In the genomic region with DNA sequence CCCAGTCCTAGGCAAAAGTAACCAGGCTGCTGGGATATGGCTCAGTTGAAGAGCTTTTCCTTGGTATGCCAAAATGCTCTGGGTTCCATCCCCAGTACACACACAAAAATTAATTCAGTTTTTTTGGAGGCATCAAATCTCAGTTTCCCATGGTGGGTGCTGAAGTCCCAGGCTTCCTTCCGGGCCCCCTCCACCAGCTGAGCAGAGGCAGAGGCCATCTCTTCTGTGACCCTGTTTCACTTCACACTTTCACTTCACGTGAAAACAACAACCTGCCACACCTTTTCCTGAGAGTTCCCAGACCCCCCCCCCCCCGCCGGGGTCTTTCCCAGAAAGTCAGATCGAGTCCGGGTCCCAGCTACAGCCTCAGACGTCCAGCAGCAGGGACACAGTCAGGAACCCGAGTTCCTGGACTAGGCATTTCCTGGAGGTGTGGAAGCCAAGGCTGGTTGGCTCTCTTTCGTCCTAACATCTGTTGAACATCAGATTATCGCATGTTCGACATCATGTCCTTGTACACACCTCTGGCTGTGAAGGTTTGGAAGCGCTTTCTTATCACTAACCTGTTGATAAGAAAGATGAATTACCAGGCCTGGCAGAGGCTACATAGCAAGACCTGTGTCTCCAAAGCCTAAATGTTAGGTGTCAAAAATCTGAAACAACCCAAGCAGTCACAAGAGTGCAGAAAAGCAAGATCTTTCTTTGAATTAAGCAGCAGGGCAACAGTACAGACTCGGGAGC, we compare ENCODE assay signal across 30 mouse cellular contexts. TPM values are rescaled to one million over a fixed set of nuclear protein-coding genes. Genes with fewer than 3 reads are reported as not detected.
DNase-seq lines count a peak whose midpoint lies in the region; ATAC-seq and TF ChIP-seq lines count a peak whose summit lies in the region.
"Had no signal": no experiment of that assay in that cellular context is flagged by ENCODE, and none has a peak within 500 bp of the region (broad histone marks: within the 10 kb centered on the region; RNA-seq: fewer than 3 reads in every experiment).

No protein-coding gene starts in this region.

- DNase-seq in gastrocnemius, adult 2 months = no peak
- no peak for DNase-seq in gastrocnemius, postnatal 14 days
- DNase-seq in heart, postnatal 4 days = no peak
- no peak for DNase-seq in liver, embryonic 11.5 days (ENCODE audit: low spot score)
- no peak for DNase-seq in liver, postnatal 0 days
- no peak for DNase-seq in forebrain, embryonic 10.5 days (ENCODE audit: extremely low spot score, low spot score)
- DNase-seq: adrenal gland, postnatal 10 days; cerebellum, adult 18-20 months; cerebellum, postnatal 10 days; forebrain, postnatal 0 days; gastrocnemius, postnatal 10 days; kidney, adult 11 months; liver, embryonic 13.5 days; lung, adult 2 months; lung, postnatal 14 days; right cerebral cortex, postnatal 25 days; thymus, postnatal 14 days had no signal

- no peak for TF ChIP-seq POLR2A in bone marrow, adult 2 months (IDR thresholded peaks at IDR 0.05; ENCODE audit: borderline replicate concordance, control insufficient read depth, low read depth, low read length)

- 0 out of 2 replicates have a peak overlapping the region, but pooled peaks have one; percentile 34 for H3K4me2 ChIP-seq in heart, embryonic 13.5 days
- no peak overlapping the region for H3K4me2 ChIP-seq in liver, embryonic 11.5 days
- no peak overlapping the region for H3K4me2 ChIP-seq in liver, postnatal 0 days (ENCODE audit: low read depth, low read length)
- H3K4me2 ChIP-seq: forebrain, embryonic 12.5 days; hindbrain, embryonic 14.5 days; limb, embryonic 12.5 days; liver, embryonic 13.5 days had no signal

- H3K9me3 ChIP-seq in heart, embryonic 13.5 days = peaks cover 4% of the 10 kb centered on the region; the same call in 1 of the 2 replicates
- no peaks in the 10 kb centered on the region for H3K9me3 ChIP-seq in liver, embryonic 11.5 days (ENCODE audit: control insufficient read depth, low read length)
- no peaks in the 10 kb centered on the region for H3K9me3 ChIP-seq in liver, postnatal 0 days (ENCODE audit: low read length)
- no peaks in the 10 kb centered on the region for H3K9me3 ChIP-seq in forebrain, embryonic 10.5 days
- H3K9me3 ChIP-seq: forebrain, embryonic 12.5 days; G1E; limb, embryonic 12.5 days; liver, embryonic 13.5 days; midbrain, embryonic 10.5 days had no signal

- peak overlapping the region; percentile 16 for H3K4me3 ChIP-seq in gastrocnemius, adult 2 months
- H3K4me3 ChIP-seq in heart, embryonic 13.5 days = no peak overlapping the region
- no peak overlapping the region for H3K4me3 ChIP-seq in liver, embryonic 11.5 days (ENCODE audit: low read depth, low read length)
- no peak overlapping the region for H3K4me3 ChIP-seq in liver, postnatal 0 days (ENCODE audit: low read depth, low read length)
- no peak overlapping the region for H3K4me3 ChIP-seq in bone marrow, adult 2 months (replicated peaks; ENCODE audit: control insufficient read depth, low read depth, low read length)
- H3K4me3 ChIP-seq in forebrain, embryonic 10.5 days = no peak overlapping the region
- H3K4me3 ChIP-seq: erythroblast, embryonic 14.5 days; forebrain, embryonic 12.5 days; layer of hippocampus, adult 2 months; left cerebral cortex, adult 2 months; limb, embryonic 12.5 days; liver, embryonic 13.5 days; midbrain, embryonic 10.5 days had no signal

- no peaks in the 10 kb centered on the region for H3K36me3 ChIP-seq in heart, embryonic 13.5 days
- H3K36me3 ChIP-seq in liver, embryonic 11.5 days (ENCODE audit: control insufficient read depth, insufficient read depth, low read length) = no peaks in the 10 kb centered on the region
- no peaks in the 10 kb centered on the region for H3K36me3 ChIP-seq in liver, postnatal 0 days (replicated peaks; ENCODE audit: insufficient read depth, low read length)
- no peaks in the 10 kb centered on the region for H3K36me3 ChIP-seq in forebrain, embryonic 10.5 days (replicated peaks)
- H3K36me3 ChIP-seq: forebrain, embryonic 12.5 days; limb, embryonic 12.5 days; liver, embryonic 13.5 days; midbrain, embryonic 10.5 days had no signal

- H3K27ac ChIP-seq in gastrocnemius, adult 2 months = peak overlapping the region; percentile 54
- H3K27ac ChIP-seq in heart, embryonic 13.5 days (replicated peaks) = no peak overlapping the region
- H3K27ac ChIP-seq in liver, embryonic 11.5 days (ENCODE audit: low read depth, low read length) = 0 out of 2 replicates have a peak overlapping the region, but pooled peaks have one; percentile 8
- H3K27ac ChIP-seq in liver, postnatal 0 days (ENCODE audit: low read depth) = no peak overlapping the region
- H3K27ac ChIP-seq in bone marrow, adult 2 months (ENCODE audit: control insufficient read depth, insufficient read depth, low read depth, low read length, poor library complexity) = peak overlapping the region; percentile 59
- no peak overlapping the region for H3K27ac ChIP-seq in forebrain, embryonic 10.5 days
- H3K27ac ChIP-seq: forebrain, embryonic 12.5 days; hindbrain, embryonic 14.5 days; layer of hippocampus, adult 2 months; left cerebral cortex, adult 2 months; limb, embryonic 12.5 days; liver, embryonic 13.5 days; midbrain, embryonic 10.5 days had no signal

- intact Hi-C loops in gastrocnemius, adult 2 months (cut with DNase I) = no loop called here
- intact Hi-C loops in gastrocnemius, postnatal 14 days (cut with DNase I; ENCODE audit: low total_unique reads) = no loop called here

- H3K4me1 ChIP-seq in heart, embryonic 13.5 days = peaks cover 11% of the 10 kb centered on the region
- H3K4me1 ChIP-seq in liver, embryonic 11.5 days (replicated peaks; ENCODE audit: control insufficient read depth, insufficient read depth, low read length) = peaks cover 41% of the 10 kb centered on the region
- 0 out of 2 replicates have a peak, but pooled peaks cover 7% of the 10 kb centered on the region for H3K4me1 ChIP-seq in liver, postnatal 0 days (ENCODE audit: insufficient read depth)
- H3K4me1 ChIP-seq in bone marrow, adult 2 months (ENCODE audit: control insufficient read depth, insufficient read depth, low read length) = peaks cover 4% of the 10 kb centered on the region; the same call in 1 of the 2 replicates
- peaks cover 13% of the 10 kb centered on the region for H3K4me1 ChIP-seq in forebrain, embryonic 10.5 days

- WGBS in heart, embryonic 13.5 days = 19% methylated on average over 13 of the region's 13 CpGs
- WGBS in liver, embryonic 11.5 days = 46% methylated on average over 13 of the region's 13 CpGs
- WGBS in liver, postnatal 0 days (ENCODE audit: insufficient replicate concordance) = 42% methylated on average over 13 of the region's 13 CpGs
- WGBS in bone marrow, adult 2 months = 68% methylated on average over 13 of the region's 13 CpGs
- 76% methylated on average over 13 of the region's 13 CpGs for WGBS in forebrain, embryonic 10.5 days

- no peaks in the 10 kb centered on the region for H3K27me3 ChIP-seq in heart, embryonic 13.5 days (replicated peaks)
- H3K27me3 ChIP-seq in liver, embryonic 11.5 days (replicated peaks; ENCODE audit: control insufficient read depth, insufficient read depth, low read length) = no peaks in the 10 kb centered on the region
- no peaks in the 10 kb centered on the region for H3K27me3 ChIP-seq in liver, postnatal 0 days (ENCODE audit: insufficient read depth, low read length)
- no peaks in the 10 kb centered on the region for H3K27me3 ChIP-seq in forebrain, embryonic 10.5 days (ENCODE audit: poor library complexity, severe bottlenecking)
- H3K27me3 ChIP-seq: forebrain, embryonic 12.5 days; limb, embryonic 12.5 days; liver, embryonic 13.5 days; Patski had no signal

- peak overlapping the region; percentile 17; the same call in 1 of the 2 replicates for H3K9ac ChIP-seq in heart, embryonic 13.5 days
- H3K9ac ChIP-seq in liver, embryonic 11.5 days (ENCODE audit: low read depth, low read length) = no peak overlapping the region
- no peak overlapping the region for H3K9ac ChIP-seq in liver, postnatal 0 days (replicated peaks)
- H3K9ac ChIP-seq: forebrain, embryonic 12.5 days; forebrain, postnatal 0 days; hindbrain, embryonic 14.5 days; limb, embryonic 12.5 days; liver, embryonic 13.5 days had no signal

- ATAC-seq in heart, embryonic 13.5 days (ENCODE audit: extremely low read depth, insufficient number of reproducible peaks, low FRiP score, low TSS enrichment) = no peak
- ATAC-seq in liver, embryonic 11.5 days (replicated peaks; ENCODE audit: low FRiP score) = no peak
- no peak for ATAC-seq in liver, postnatal 0 days
- ATAC-seq: forebrain, postnatal 0 days; midbrain, embryonic 16.5 days; Patski had no signal

- no peak for TF ChIP-seq CTCF in gastrocnemius, adult 2 months (IDR thresholded peaks at IDR 0.05)
- no peak for TF ChIP-seq CTCF in liver, postnatal 0 days (IDR thresholded peaks at IDR 0.05; ENCODE audit: low read depth)
- TF ChIP-seq CTCF in bone marrow, adult 2 months (IDR thresholded peaks at IDR 0.05; ENCODE audit: control insufficient read depth, insufficient read depth, low read length) = no peak

- no peak for TF ChIP-seq EP300 in liver, postnatal 0 days (IDR thresholded peaks at IDR 0.05; ENCODE audit: low read depth)

RNA-seq across cellular contexts. Expression of a gene that starts 11.0 kb away (rescaled TPM):
- total RNA-seq in gastrocnemius, adult 2 months (2021) = 10 to 100 TPM; 17.0 to 23.0 TPM
- total RNA-seq in gastrocnemius, postnatal 14 days (2021) = 10 to 100 TPM; 20.6 to 27.8 TPM
- polyA plus RNA-seq in heart, embryonic 13.5 days (2015; fragmentation: Nextera tagmentation; extraction: Ambion mirVana) = 46.0 and 47.9 TPM in 2 replicates
- 10 to 100 TPM; 42.4 to 45.9 TPM for total RNA-seq in heart, postnatal 4 days (2021)
- 39.6 and 47.7 TPM in 2 replicates for polyA plus RNA-seq in liver, embryonic 11.5 days (2014; fragmentation: Nextera tagmentation; extraction: Ambion mirVana)
- 45.2 and 50.7 TPM in 2 replicates for polyA plus RNA-seq in liver, postnatal 0 days (2015; fragmentation: Nextera tagmentation; extraction: Ambion mirVana)
- polyA plus RNA-seq in bone marrow, adult 2 months (2011; ENCODE audit: insufficient read depth, insufficient read length, low replicate concordance, missing spikeins) = 57.7 and 172 TPM in 2 replicates
- polyA plus RNA-seq in forebrain, embryonic 10.5 days (2016; fragmentation: Nextera tagmentation; extraction: Ambion mirVana) = 46.4 and 52.4 TPM in 2 replicates

RNA-seq across cellular contexts. Expression of a gene that starts 14.3 kb away (rescaled TPM):
- total RNA-seq in gastrocnemius, adult 2 months (2021) = under 1 TPM; 0.10 to 0.11 TPM
- under 1 TPM; 0.47 to 0.60 TPM for total RNA-seq in gastrocnemius, postnatal 14 days (2021)
- 0.29 and 0.36 TPM in 2 replicates for polyA plus RNA-seq in heart, embryonic 13.5 days (2015; fragmentation: Nextera tagmentation; extraction: Ambion mirVana)
- total RNA-seq in heart, postnatal 4 days (2021) = under 1 TPM; 0.68 to 0.74 TPM
- 6.3 and 7.1 TPM in 2 replicates for polyA plus RNA-seq in liver, embryonic 11.5 days (2014; fragmentation: Nextera tagmentation; extraction: Ambion mirVana)
- polyA plus RNA-seq in liver, postnatal 0 days (2015; fragmentation: Nextera tagmentation; extraction: Ambion mirVana) = 2.5 and 2.6 TPM in 2 replicates
- 4.6 and 12.2 TPM in 2 replicates for polyA plus RNA-seq in bone marrow, adult 2 months (2011; ENCODE audit: insufficient read depth, insufficient read length, low replicate concordance, missing spikeins)
- polyA plus RNA-seq in forebrain, embryonic 10.5 days (2016; fragmentation: Nextera tagmentation; extraction: Ambion mirVana) = 0.30 and 0.48 TPM in 2 replicates
- polyA plus RNA-seq: C2C12; erythroblast, embryonic 14.5 days had no signal

RNA-seq across cellular contexts. Expression of a gene that starts 35.8 kb away (rescaled TPM):
- 10 to 100 TPM; 36.7 to 44.8 TPM for total RNA-seq in gastrocnemius, adult 2 months (2021)
- total RNA-seq in gastrocnemius, postnatal 14 days (2021) = 10 to 100 TPM; 44.3 to 59.3 TPM
- polyA plus RNA-seq in heart, embryonic 13.5 days (2015; fragmentation: Nextera tagmentation; extraction: Ambion mirVana) = 114 and 125 TPM in 2 replicates
- 10 to 100 TPM; 81.7 to 88.6 TPM for total RNA-seq in heart, postnatal 4 days (2021)
- polyA plus RNA-seq in liver, embryonic 11.5 days (2014; fragmentation: Nextera tagmentation; extraction: Ambion mirVana) = 133 and 147 TPM in 2 replicates
- polyA plus RNA-seq in liver, postnatal 0 days (2015; fragmentation: Nextera tagmentation; extraction: Ambion mirVana) = 53.2 and 55.2 TPM in 2 replicates
- polyA plus RNA-seq in bone marrow, adult 2 months (2011; ENCODE audit: insufficient read depth, insufficient read length, low replicate concordance, missing spikeins) = 37.3 and 38.3 TPM in 2 replicates
- polyA plus RNA-seq in forebrain, embryonic 10.5 days (2016; fragmentation: Nextera tagmentation; extraction: Ambion mirVana) = 205 and 219 TPM in 2 replicates

RNA-seq across cellular contexts. Expression of a gene that starts 36.8 kb away (rescaled TPM):
- total RNA-seq in gastrocnemius, adult 2 months (2021) = 10 to 100 TPM; 31.7 to 43.4 TPM
- 10 to 100 TPM; 47.2 to 56.6 TPM for total RNA-seq in gastrocnemius, postnatal 14 days (2021)
- polyA plus RNA-seq in heart, embryonic 13.5 days (2015; fragmentation: Nextera tagmentation; extraction: Ambion mirVana) = 73.0 and 81.6 TPM in 2 replicates
- total RNA-seq in heart, postnatal 4 days (2021) = 10 to 100 TPM; 52.2 to 59.8 TPM
- 97.1 and 104 TPM in 2 replicates for polyA plus RNA-seq in liver, embryonic 11.5 days (2014; fragmentation: Nextera tagmentation; extraction: Ambion mirVana)
- polyA plus RNA-seq in liver, postnatal 0 days (2015; fragmentation: Nextera tagmentation; extraction: Ambion mirVana) = 351 and 364 TPM in 2 replicates
- 39.0 and 65.5 TPM in 2 replicates for polyA plus RNA-seq in bone marrow, adult 2 months (2011; ENCODE audit: insufficient read depth, insufficient read length, low replicate concordance, missing spikeins)
- polyA plus RNA-seq in forebrain, embryonic 10.5 days (2016; fragmentation: Nextera tagmentation; extraction: Ambion mirVana) = 65.0 and 65.4 TPM in 2 replicates

RNA-seq across cellular contexts. Expression of a gene that starts 53.9 kb away (rescaled TPM):
- total RNA-seq in gastrocnemius, adult 2 months (2021) = 10 to 100 TPM; 27.2 to 30.6 TPM
- 10 to 100 TPM; 30.9 to 33.0 TPM for total RNA-seq in gastrocnemius, postnatal 14 days (2021)
- 130 and 140 TPM in 2 replicates for polyA plus RNA-seq in heart, embryonic 13.5 days (2015; fragmentation: Nextera tagmentation; extraction: Ambion mirVana)
- total RNA-seq in heart, postnatal 4 days (2021) = 10 to 100 TPM; 73.8 to 80.5 TPM
- polyA plus RNA-seq in liver, embryonic 11.5 days (2014; fragmentation: Nextera tagmentation; extraction: Ambion mirVana) = 233 and 249 TPM in 2 replicates
- polyA plus RNA-seq in liver, postnatal 0 days (2015; fragmentation: Nextera tagmentation; extraction: Ambion mirVana) = 62.1 and 67.6 TPM in 2 replicates
- polyA plus RNA-seq in bone marrow, adult 2 months (2011; ENCODE audit: insufficient read depth, insufficient read length, low replicate concordance, missing spikeins) = 221 and 300 TPM in 2 replicates
- polyA plus RNA-seq in forebrain, embryonic 10.5 days (2016; fragmentation: Nextera tagmentation; extraction: Ambion mirVana) = 383 and 421 TPM in 2 replicates

Comparison
In these comparisons a context has a peak if more than half of its experiments do, and no peak if none do; other contexts are left out.
1. H3K27ac ChIP-seq: peak in gastrocnemius, adult 2 months (single experiment), liver, embryonic 11.5 days (single experiment) and bone marrow, adult 2 months (single experiment); none in heart, embryonic 13.5 days (single experiment), liver, postnatal 0 days (single experiment) and forebrain, embryonic 10.5 days (single experiment).